Mouse (Mus musculus) ZHBTc4 (cell line): ENCODE data around the gene Dnaaf2.
"Not testable (repeated sequence)": the region's sequence is repeated elsewhere in the genome, so short reads cannot be mapped to it uniquely, and the experiment has no call there.

ENCODE experiments used
- DNase-seq: peaks from one replicate; pipeline ENCODE4 v3.0.0-alpha.2; 2011; ENCODE audit warnings: low read depth, low spot score

Dnaaf2 gene

GRCm38 (mm10) chr12:69197378-69198163, 658 bp downstream of the Dnaaf2 start:
- DNase-seq, result peak; percentile 81

GRCm38 (mm10) chr12:69196444-69197377, 1.5 kb downstream of the Dnaaf2 start, which contains the start of gene Gm49383:
TSS of gene Gm49383 (minus strand) at chr12:69197104.
- DNase-seq, result peak; percentile 62

GRCm38 (mm10) chr12:69192637-69193036, 5.6 kb downstream of the Dnaaf2 start:
- DNase-seq, result no peak

GRCm38 (mm10) chr12:69191396-69191795, 6.8 kb downstream of the Dnaaf2 start:
- no peak for DNase-seq

GRCm38 (mm10) chr12:69190522-69190921, 7.7 kb downstream of the Dnaaf2 start:
- no peak for DNase-seq

- DNase-seq, result no peak
Observed at GRCm38 (mm10) chr12:69190074-69190473, 8.2 kb downstream of the Dnaaf2 start.

- DNase-seq, result no peak
Observed at GRCm38 (mm10) chr12:69186811-69187471, 11.3 kb downstream of the Dnaaf2 start.

GRCm38 (mm10) chr12:69185371-69185770, 12.9 kb downstream of the Dnaaf2 start:
- no peak for DNase-seq

- no peak for DNase-seq
Observed at GRCm38 (mm10) chr12:69184342-69185295, 13.6 kb downstream of the Dnaaf2 start.

GRCm38 (mm10) chr12:69183583-69184308, 14.5 kb downstream of the Dnaaf2 start, which contains the start of the genes Rpl36al and Mgat2:
TSS of gene Rpl36al (minus strand) at chr12:69184083.
TSS of gene Mgat2 (plus strand) at chr12:69184157.
- peak; percentile 99 for DNase-seq

- DNase-seq, result no peak
Observed at GRCm38 (mm10) chr12:69181800-69182199, 16.4 kb downstream of the Dnaaf2 start.

- DNase-seq, result peak; percentile 87
Observed at GRCm38 (mm10) chr12:69179371-69179770, 18.9 kb downstream of the Dnaaf2 start.

GRCm38 (mm10) chr12:69177526-69177925, 20.7 kb downstream of the Dnaaf2 start:
- DNase-seq, result peak; percentile 70

GRCm38 (mm10) chr12:69175975-69176374, 22.3 kb downstream of the Dnaaf2 start:
- no peak for DNase-seq

- no peak for DNase-seq
Observed at GRCm38 (mm10) chr12:69171307-69171706, 26.9 kb downstream of the Dnaaf2 start.

GRCm38 (mm10) chr12:69168461-69169106, 29.6 kb downstream of the Dnaaf2 start, which contains the start of gene Lrr1:
TSS of gene Lrr1 (plus strand) at chr12:69168814.
- DNase-seq, result peak; percentile 88

- DNase-seq, result no peak
Observed at GRCm38 (mm10) chr12:69167656-69168460, 30.4 kb downstream of the Dnaaf2 start.

GRCm38 (mm10) chr12:69166861-69167581, 31.2 kb downstream of the Dnaaf2 start:
- not testable (repeated sequence) for DNase-seq
